Mouse (Mus musculus) liver, embryonic 14 days (tissue): ENCODE results near the gene Rps15a. TPM values are rescaled to one million over a fixed set of nuclear protein-coding genes. Genes with fewer than 3 reads are reported as not detected.

Experiments used
- polyA plus RNA-seq: library from polyadenylated mRNA; depleted of rRNA; stranded (reverse); fragments of >200 nt; gene quantifications from 2 replicates; pipeline ENCODE4 v1.2.3, GENCODE M21; 2012; rRNA removed

Gene Rps15a
- polyA plus RNA-seq = 1,595 and 1,919 TPM in 2 replicates

DNA sequence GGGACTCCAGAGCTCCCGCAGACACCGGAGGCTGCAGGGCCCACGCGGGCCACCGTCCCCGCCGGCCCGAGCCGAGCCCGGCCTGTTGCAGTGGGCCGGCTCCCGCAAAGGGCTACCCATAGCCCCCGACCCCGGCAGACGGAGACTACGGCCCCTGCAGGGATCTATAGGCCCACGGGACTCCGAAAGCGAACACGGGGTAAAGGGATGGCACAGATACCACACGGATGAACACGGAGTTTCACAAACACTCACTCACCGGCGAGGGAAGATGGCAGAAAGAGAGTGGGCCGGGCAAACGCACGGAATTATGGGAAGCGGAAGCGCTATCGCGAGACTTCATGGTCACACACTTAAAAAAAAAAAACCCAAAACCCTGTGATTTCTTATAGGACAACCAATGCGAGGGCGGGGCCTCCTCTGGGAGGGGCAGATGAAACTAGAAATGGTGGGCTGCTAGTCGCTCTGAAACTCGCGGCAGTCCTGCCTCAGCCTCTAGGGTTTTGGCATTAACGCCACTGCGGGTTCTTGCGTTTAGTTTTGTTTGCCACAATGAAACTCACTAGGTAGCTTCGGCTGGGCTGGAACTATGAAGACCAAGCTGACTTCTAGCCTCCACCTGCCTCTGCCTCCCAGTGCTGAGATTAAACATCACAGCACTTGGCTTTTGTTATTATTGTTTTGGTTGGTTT is at the start of gene Rps15a:
Gene Rps15a, minus strand, starts transcription at position 312 of the 692 bp plus-strand sequence.

DNA sequence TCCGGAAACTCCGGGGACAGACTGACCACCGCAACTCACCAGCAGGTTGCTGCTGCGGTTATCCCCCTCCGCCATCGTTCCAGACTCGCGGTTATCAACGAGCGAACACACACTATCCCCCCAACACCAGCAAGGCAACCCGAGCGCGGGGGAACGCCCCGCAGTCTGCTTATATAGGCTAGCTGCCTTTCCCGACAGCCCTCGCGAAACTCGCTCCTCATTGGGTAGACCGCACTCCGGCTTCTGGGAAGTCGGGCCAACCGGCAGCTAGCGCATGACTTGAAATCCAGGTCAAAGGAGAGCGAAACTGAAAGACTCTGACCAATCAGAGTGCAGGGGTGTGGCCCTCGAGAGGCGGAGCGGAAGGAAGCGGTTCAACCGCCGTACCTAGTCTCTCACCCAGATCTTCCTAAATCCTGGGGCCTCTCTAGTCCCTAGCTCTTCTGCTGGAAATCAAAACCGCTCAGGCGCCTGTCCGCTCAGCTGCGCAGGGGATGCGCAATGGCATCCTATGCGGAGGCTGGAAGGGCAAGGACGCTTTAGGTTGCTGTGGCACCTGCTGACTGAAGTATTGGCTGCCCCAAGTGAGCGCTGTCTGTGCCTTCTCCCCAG is 13.5 kb upstream of the Rps15a start, which contains the start of gene Arl6ip1:
Gene Arl6ip1, minus strand, starts transcription at position 233 of the 612 bp plus-strand sequence.

Other genes with a start within 250 kb of the Rps15a start
- gene Arl6ip1, start 13.5 kb upstream of the Rps15a start, polyA plus RNA-seq = 106 and 127 TPM in 2 replicates
- gene Smg1, start 127.5 kb upstream of the Rps15a start, polyA plus RNA-seq = 10.7 and 13.5 TPM in 2 replicates